Mouse (Mus musculus): ENCODE results near the gene Slc25a3. TPM values are rescaled to one million over a fixed set of nuclear protein-coding genes. Genes with fewer than 3 reads are reported as not detected.
A peak's percentile ranks its signal among the peaks of the same experiment; 100 is the strongest.

Gene Slc25a3
- polyA plus RNA-seq, 1 experiment: 550 TPM

- no peaks in the 10 kb centered on the region for H3K27me3 ChIP-seq (ENCODE audit: control insufficient read depth, insufficient read depth, low read length, poor library complexity, severe bottlenecking)
- no peak overlapping the region for H3K27ac ChIP-seq (ENCODE audit: insufficient read depth, low read length)
- peak overlapping the region; percentile 73 for H3K9ac ChIP-seq (ENCODE audit: low read depth, poor library complexity, severe bottlenecking)
- H3K4me1 ChIP-seq (ENCODE audit: control insufficient read depth, insufficient read depth, low read length): no peaks in the 10 kb centered on the region
- H3K9me3 ChIP-seq (replicated peaks; ENCODE audit: control insufficient read depth, insufficient read depth, low read length, poor library complexity, severe bottlenecking): no peaks in the 10 kb centered on the region
- H3K36me3 ChIP-seq (ENCODE audit: control insufficient read depth, insufficient read depth, low read length, poor library complexity, severe bottlenecking): peaks cover 8% of the 10 kb centered on the region
- peak overlapping the region; percentile 84 for H3K4me3 ChIP-seq (ENCODE audit: low read depth, low read length)
- TF ChIP-seq POLR2A (IDR thresholded peaks at IDR 0.05; ENCODE audit: insufficient read depth, low read length): no peak
- no peak for TF ChIP-seq CTCF (IDR thresholded peaks at IDR 0.05; ENCODE audit: low read depth, low read length)
- no peak for TF ChIP-seq EP300 (IDR thresholded peaks at IDR 0.05; ENCODE audit: insufficient read depth, low read depth, low read length)
Observed at GRCm38 (mm10) chr10:91083393-91083927, 40.4 kb downstream of the Slc25a3 start.

GRCm38 (mm10) chr10:91082550-91083392, 41.1 kb downstream of the Slc25a3 start, which contains the start of the genes Apaf1 and Ikbip:
Apaf1 (minus strand) TSS chr10:91082770.
Ikbip (plus strand) TSS chr10:91082940.
- H3K9me3 ChIP-seq (replicated peaks; ENCODE audit: control insufficient read depth, insufficient read depth, low read length, poor library complexity, severe bottlenecking): no peaks in the 10 kb centered on the region
- TF ChIP-seq CTCF (IDR thresholded peaks at IDR 0.05; ENCODE audit: low read depth, low read length) (no peak), EP300 (IDR thresholded peaks at IDR 0.05; ENCODE audit: insufficient read depth, low read depth, low read length) (no peak), POLR2A (IDR thresholded peaks at IDR 0.05; ENCODE audit: insufficient read depth, low read length) (peak; percentile 92)
- peak within 1 kb of the TSS; percentile 9 for H3K27ac ChIP-seq (ENCODE audit: insufficient read depth, low read length)
- peak within 1 kb of the TSS; percentile 87 for H3K9ac ChIP-seq (ENCODE audit: low read depth, poor library complexity, severe bottlenecking)
- H3K36me3 ChIP-seq (ENCODE audit: control insufficient read depth, insufficient read depth, low read length, poor library complexity, severe bottlenecking): peaks cover 10% of the 10 kb centered on the region
- H3K27me3 ChIP-seq (ENCODE audit: control insufficient read depth, insufficient read depth, low read length, poor library complexity, severe bottlenecking): no peaks in the 10 kb centered on the region
- H3K4me1 ChIP-seq (ENCODE audit: control insufficient read depth, insufficient read depth, low read length): no peaks in the 10 kb centered on the region
- H3K4me3 ChIP-seq (ENCODE audit: low read depth, low read length): peak within 1 kb of the TSS; percentile 84

GRCm38 (mm10) chr10:91081959-91082507, 41.8 kb downstream of the Slc25a3 start:
- no peaks in the 10 kb centered on the region for H3K27me3 ChIP-seq (ENCODE audit: control insufficient read depth, insufficient read depth, low read length, poor library complexity, severe bottlenecking)
- no peaks in the 10 kb centered on the region for H3K4me1 ChIP-seq (ENCODE audit: control insufficient read depth, insufficient read depth, low read length)
- no peaks in the 10 kb centered on the region for H3K9me3 ChIP-seq (replicated peaks; ENCODE audit: control insufficient read depth, insufficient read depth, low read length, poor library complexity, severe bottlenecking)
- TF ChIP-seq POLR2A (IDR thresholded peaks at IDR 0.05; ENCODE audit: insufficient read depth, low read length): no peak
- TF ChIP-seq CTCF (IDR thresholded peaks at IDR 0.05; ENCODE audit: low read depth, low read length): no peak
- no peak for TF ChIP-seq EP300 (IDR thresholded peaks at IDR 0.05; ENCODE audit: insufficient read depth, low read depth, low read length)
- peak overlapping the region; percentile 87 for H3K9ac ChIP-seq (ENCODE audit: low read depth, poor library complexity, severe bottlenecking)
- H3K36me3 ChIP-seq (ENCODE audit: control insufficient read depth, insufficient read depth, low read length, poor library complexity, severe bottlenecking): peaks cover 17% of the 10 kb centered on the region
- peak overlapping the region; percentile 69 for H3K4me3 ChIP-seq (ENCODE audit: low read depth, low read length)
- H3K27ac ChIP-seq (ENCODE audit: insufficient read depth, low read length): peak overlapping the region; percentile 9

GRCm38 (mm10) chr10:91080540-91080939, 43.3 kb downstream of the Slc25a3 start:
- H3K27ac ChIP-seq (ENCODE audit: insufficient read depth, low read length): no peak overlapping the region
- no peak overlapping the region for H3K4me3 ChIP-seq (ENCODE audit: low read depth, low read length)
- no peaks in the 10 kb centered on the region for H3K27me3 ChIP-seq (ENCODE audit: control insufficient read depth, insufficient read depth, low read length, poor library complexity, severe bottlenecking)
- TF ChIP-seq CTCF (IDR thresholded peaks at IDR 0.05; ENCODE audit: low read depth, low read length) (no peak), EP300 (IDR thresholded peaks at IDR 0.05; ENCODE audit: insufficient read depth, low read depth, low read length) (no peak), POLR2A (IDR thresholded peaks at IDR 0.05; ENCODE audit: insufficient read depth, low read length) (no peak)
- H3K9me3 ChIP-seq (replicated peaks; ENCODE audit: control insufficient read depth, insufficient read depth, low read length, poor library complexity, severe bottlenecking): no peaks in the 10 kb centered on the region
- no peak overlapping the region for H3K9ac ChIP-seq (ENCODE audit: low read depth, poor library complexity, severe bottlenecking)
- no peaks in the 10 kb centered on the region for H3K4me1 ChIP-seq (ENCODE audit: control insufficient read depth, insufficient read depth, low read length)
- peaks cover 23% of the 10 kb centered on the region for H3K36me3 ChIP-seq (ENCODE audit: control insufficient read depth, insufficient read depth, low read length, poor library complexity, severe bottlenecking)

GRCm38 (mm10) chr10:91076667-91077066, 47.2 kb downstream of the Slc25a3 start:
- Histone ChIP-seq H3K4me3 (ENCODE audit: low read depth, low read length) (no peak overlapping the region), H3K36me3 (ENCODE audit: control insufficient read depth, insufficient read depth, low read length, poor library complexity, severe bottlenecking) (peaks cover 26% of the 10 kb centered on the region)
- TF ChIP-seq CTCF (IDR thresholded peaks at IDR 0.05; ENCODE audit: low read depth, low read length): no peak

GRCm38 (mm10) chr10:91073345-91073744, 50.5 kb downstream of the Slc25a3 start:
- Histone ChIP-seq H3K36me3 (ENCODE audit: control insufficient read depth, insufficient read depth, low read length, poor library complexity, severe bottlenecking) (peaks cover 18% of the 10 kb centered on the region), H3K4me3 (ENCODE audit: low read depth, low read length) (no peak overlapping the region), H3K9me3 (replicated peaks; ENCODE audit: control insufficient read depth, insufficient read depth, low read length, poor library complexity, severe bottlenecking) (no peaks in the 10 kb centered on the region), H3K27me3 (ENCODE audit: control insufficient read depth, insufficient read depth, low read length, poor library complexity, severe bottlenecking) (no peaks in the 10 kb centered on the region), H3K27ac (ENCODE audit: insufficient read depth, low read length) (no peak overlapping the region), H3K9ac (ENCODE audit: low read depth, poor library complexity, severe bottlenecking) (no peak overlapping the region), H3K4me1 (ENCODE audit: control insufficient read depth, insufficient read depth, low read length) (no peaks in the 10 kb centered on the region)
- TF ChIP-seq POLR2A (IDR thresholded peaks at IDR 0.05; ENCODE audit: insufficient read depth, low read length) (no peak), CTCF (IDR thresholded peaks at IDR 0.05; ENCODE audit: low read depth, low read length) (no peak), EP300 (IDR thresholded peaks at IDR 0.05; ENCODE audit: insufficient read depth, low read depth, low read length) (no peak)

More at GRCm38 (mm10) chr10:91076667-91077066, 47.2 kb downstream of the Slc25a3 start:
- no peak overlapping the region for H3K9ac ChIP-seq (ENCODE audit: low read depth, poor library complexity, severe bottlenecking)
- H3K27me3 ChIP-seq (ENCODE audit: control insufficient read depth, insufficient read depth, low read length, poor library complexity, severe bottlenecking): no peaks in the 10 kb centered on the region
- H3K4me1 ChIP-seq (ENCODE audit: control insufficient read depth, insufficient read depth, low read length): no peaks in the 10 kb centered on the region
- no peaks in the 10 kb centered on the region for H3K9me3 ChIP-seq (replicated peaks; ENCODE audit: control insufficient read depth, insufficient read depth, low read length, poor library complexity, severe bottlenecking)
- no peak overlapping the region for H3K27ac ChIP-seq (ENCODE audit: insufficient read depth, low read length)

Measured in ES-Bruce4 (cell line).